Mouse (Mus musculus): ENCODE data around the gene Zfp871. TPM values are rescaled to one million over a fixed set of nuclear protein-coding genes. Genes with fewer than 3 reads are reported as not detected.

The Zfp871 gene
- total and polyA plus RNA-seq, 3 experiments: 1.5 to 115 (median 41.9) TPM

DNA sequence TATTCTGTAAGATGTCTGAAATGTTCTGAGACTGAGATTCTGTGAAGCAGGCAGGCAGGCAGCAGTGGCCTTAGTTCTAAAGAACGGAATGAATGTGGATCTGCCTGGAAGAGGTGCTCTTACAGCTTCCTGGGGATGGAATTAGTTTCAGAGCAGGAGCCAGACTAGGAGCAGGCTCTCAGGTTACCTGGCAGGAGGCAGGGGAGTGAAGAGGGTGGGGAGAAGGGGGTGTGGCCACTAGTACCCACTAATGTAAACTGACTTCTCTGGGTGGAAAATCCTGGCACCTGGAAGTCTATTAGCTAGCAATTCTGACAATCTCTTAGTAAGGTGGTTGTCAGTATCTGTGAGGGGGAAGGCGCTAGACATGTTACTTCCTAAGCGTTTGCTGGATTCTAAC is 2.4 kb downstream of the Zfp871 start:
- Histone ChIP-seq H3K4me3 (ENCODE audit: low read depth, low read length) (no peak overlapping the region), H3K4me1 (ENCODE audit: insufficient read depth, low read depth, low read length) (peaks cover 27% of the 10 kb centered on the region), H3K27me3 (ENCODE audit: insufficient read depth, low read length) (no peaks in the 10 kb centered on the region), H3K9me3 (replicated peaks) (no peaks in the 10 kb centered on the region), H3K36me3 (replicated peaks) (peaks cover 53% of the 10 kb centered on the region)
- no peak for ATAC-seq (ENCODE audit: extremely low read depth, insufficient number of reproducible peaks, low FRiP score, poor library complexity, severe bottlenecking)
- no peak for TF ChIP-seq POLR2AphosphoS5 (IDR thresholded peaks at IDR 0.05; ENCODE audit: insufficient replicate concordance, low read depth, low read length)
- TF ChIP-seq GATA2 (IDR thresholded peaks at IDR 0.05; ENCODE audit: borderline replicate concordance, low read depth, low read length): no peak
- no peak for TF ChIP-seq CTCF (IDR thresholded peaks at IDR 0.05; ENCODE audit: low read depth, low read length)
- no peak for TF ChIP-seq GATA1 (IDR thresholded peaks at IDR 0.05; ENCODE audit: borderline replicate concordance, low read length)
- DNase-seq (ENCODE audit: low spot score): no peak

DNA sequence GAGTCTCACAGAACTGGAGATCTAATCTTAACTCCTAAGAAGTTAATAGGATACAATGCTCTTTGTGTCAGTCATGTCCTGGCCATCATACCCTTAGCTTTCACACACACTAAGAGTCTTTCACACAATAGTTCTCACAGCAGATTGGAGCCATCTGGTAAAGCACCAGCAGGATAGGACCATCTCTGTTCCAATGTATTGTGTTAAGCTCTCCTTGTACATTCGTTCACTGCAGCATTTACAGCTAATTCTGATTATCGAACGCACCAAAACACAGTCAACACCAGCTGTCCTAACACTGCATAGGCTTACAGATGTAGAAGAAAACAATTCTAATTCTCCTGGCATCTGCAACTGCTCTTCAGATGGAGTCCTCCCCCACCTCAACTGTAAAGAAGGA is 10.5 kb downstream of the Zfp871 start:
- ATAC-seq (ENCODE audit: extremely low read depth, insufficient number of reproducible peaks, low FRiP score, poor library complexity, severe bottlenecking): no peak
- peaks cover 85% of the 10 kb centered on the region for H3K36me3 ChIP-seq (replicated peaks)
- no peak for DNase-seq (ENCODE audit: low spot score)
- no peaks in the 10 kb centered on the region for H3K27me3 ChIP-seq (ENCODE audit: insufficient read depth, low read length)
- H3K4me1 ChIP-seq (ENCODE audit: insufficient read depth, low read depth, low read length): peaks cover 24% of the 10 kb centered on the region
- H3K9me3 ChIP-seq (replicated peaks): no peaks in the 10 kb centered on the region
- no peak overlapping the region for H3K4me3 ChIP-seq (ENCODE audit: low read depth, low read length)
- TF ChIP-seq GATA1 (IDR thresholded peaks at IDR 0.05; ENCODE audit: borderline replicate concordance, low read length): no peak

DNA sequence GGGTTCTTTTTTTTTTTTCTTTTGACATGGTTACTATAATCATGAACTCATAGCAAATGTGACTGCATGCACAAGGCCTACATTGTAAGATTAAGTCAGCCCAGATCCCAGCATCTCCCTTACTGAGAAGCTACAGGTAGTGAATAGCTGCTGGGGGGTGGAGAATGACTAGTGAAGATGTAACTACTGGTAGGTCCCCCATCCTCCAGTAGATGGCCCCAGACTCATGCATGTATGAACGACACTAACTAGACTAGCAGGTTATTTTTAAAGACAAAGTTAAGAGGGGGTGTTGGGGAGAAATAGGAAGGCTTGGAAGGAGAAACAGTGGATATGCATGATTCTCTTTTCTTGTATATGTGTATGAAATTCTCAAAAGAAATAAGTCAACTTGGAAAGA is 16.9 kb downstream of the Zfp871 start:
- Histone ChIP-seq H3K36me3 (replicated peaks) (peaks cover 90% of the 10 kb centered on the region), H3K4me1 (ENCODE audit: insufficient read depth, low read depth, low read length) (no peaks in the 10 kb centered on the region; the same call in 1 of the 2 replicates), H3K4me3 (ENCODE audit: low read depth, low read length) (no peak overlapping the region), H3K27me3 (ENCODE audit: insufficient read depth, low read length) (no peaks in the 10 kb centered on the region), H3K9me3 (replicated peaks) (no peaks in the 10 kb centered on the region)
- ATAC-seq (ENCODE audit: extremely low read depth, insufficient number of reproducible peaks, low FRiP score, poor library complexity, severe bottlenecking) (no peak), DNase-seq (ENCODE audit: low spot score) (no peak)
- TF ChIP-seq TAL1 (conservative IDR thresholded peaks at IDR 0.05; ENCODE audit: low read depth, low read length) (no peak), POLR2AphosphoS5 (IDR thresholded peaks at IDR 0.05; ENCODE audit: insufficient replicate concordance, low read depth, low read length) (no peak), GATA1 (IDR thresholded peaks at IDR 0.05; ENCODE audit: borderline replicate concordance, low read length) (no peak), CTCF (IDR thresholded peaks at IDR 0.05; ENCODE audit: low read depth, low read length) (no peak), GATA2 (IDR thresholded peaks at IDR 0.05; ENCODE audit: borderline replicate concordance, low read depth, low read length) (no peak)

GRCm38 (mm10) chr17:32766422-32766821 is 21.7 kb downstream of the Zfp871 start:
- H3K36me3 ChIP-seq (replicated peaks): peaks cover 62% of the 10 kb centered on the region
- TF ChIP-seq GATA1 (IDR thresholded peaks at IDR 0.05; ENCODE audit: borderline replicate concordance, low read length): no peak
- no peak for TF ChIP-seq GATA2 (IDR thresholded peaks at IDR 0.05; ENCODE audit: borderline replicate concordance, low read depth, low read length)
- TF ChIP-seq CTCF (IDR thresholded peaks at IDR 0.05; ENCODE audit: low read depth, low read length): no peak
- TF ChIP-seq TAL1 (conservative IDR thresholded peaks at IDR 0.05; ENCODE audit: low read depth, low read length): no peak
- no peak overlapping the region for H3K4me3 ChIP-seq (ENCODE audit: low read depth, low read length)
- DNase-seq (ENCODE audit: low spot score): no peak
- H3K4me1 ChIP-seq (ENCODE audit: insufficient read depth, low read depth, low read length): no peaks in the 10 kb centered on the region; the same call in 1 of the 2 replicates
- peaks cover 3% of the 10 kb centered on the region; the same call in 1 of the 2 replicates for H3K9me3 ChIP-seq (replicated peaks)
- H3K27me3 ChIP-seq (ENCODE audit: insufficient read depth, low read length): no peaks in the 10 kb centered on the region
- no peak for ATAC-seq (ENCODE audit: extremely low read depth, insufficient number of reproducible peaks, low FRiP score, poor library complexity, severe bottlenecking)

- Histone ChIP-seq H3K27me3 (ENCODE audit: insufficient read depth, low read length) (peaks cover 9% of the 10 kb centered on the region), H3K4me3 (ENCODE audit: low read depth, low read length) (no peak overlapping the region), H3K4me1 (ENCODE audit: insufficient read depth, low read depth, low read length) (peaks cover 5% of the 10 kb centered on the region; the same call in 1 of the 2 replicates), H3K36me3 (replicated peaks) (no peaks in the 10 kb centered on the region), H3K9me3 (replicated peaks) (no peaks in the 10 kb centered on the region)
- TF ChIP-seq POLR2AphosphoS5 (IDR thresholded peaks at IDR 0.05; ENCODE audit: insufficient replicate concordance, low read depth, low read length) (no peak), CTCF (IDR thresholded peaks at IDR 0.05; ENCODE audit: low read depth, low read length) (no peak), GATA2 (IDR thresholded peaks at IDR 0.05; ENCODE audit: borderline replicate concordance, low read depth, low read length) (no peak), GATA1 (IDR thresholded peaks at IDR 0.05; ENCODE audit: borderline replicate concordance, low read length) (no peak), TAL1 (conservative IDR thresholded peaks at IDR 0.05; ENCODE audit: low read depth, low read length) (no peak)
- no peak for ATAC-seq (ENCODE audit: extremely low read depth, insufficient number of reproducible peaks, low FRiP score, poor library complexity, severe bottlenecking)
- DNase-seq (ENCODE audit: low spot score): no peak
Measured at GRCm38 (mm10) chr17:32757331-32757730, 30.8 kb downstream of the Zfp871 start.

DNA sequence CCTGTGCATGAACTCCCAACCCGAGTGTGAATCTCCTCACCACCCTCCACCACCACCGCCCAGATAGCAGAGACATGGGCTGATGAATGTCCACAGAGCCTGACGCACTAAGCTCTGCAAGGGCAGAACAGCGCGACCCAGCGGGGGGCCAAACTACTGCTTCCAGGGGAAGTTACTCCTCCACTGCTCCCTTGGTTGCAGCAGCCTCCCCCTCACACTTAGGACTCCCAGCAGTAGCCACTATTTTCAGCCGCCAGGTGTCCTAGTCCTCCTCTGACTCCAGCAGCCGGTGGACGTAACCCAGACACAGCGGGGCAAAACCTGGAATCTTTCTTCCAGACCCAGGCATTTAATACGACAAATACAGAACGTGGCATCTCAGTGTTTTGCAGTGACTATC is 34.5 kb downstream of the Zfp871 start:
- TF ChIP-seq CTCF (IDR thresholded peaks at IDR 0.05; ENCODE audit: low read depth, low read length) (no peak), TAL1 (conservative IDR thresholded peaks at IDR 0.05; ENCODE audit: low read depth, low read length) (no peak), POLR2AphosphoS5 (IDR thresholded peaks at IDR 0.05; ENCODE audit: insufficient replicate concordance, low read depth, low read length) (no peak), GATA1 (IDR thresholded peaks at IDR 0.05; ENCODE audit: borderline replicate concordance, low read length) (no peak), GATA2 (IDR thresholded peaks at IDR 0.05; ENCODE audit: borderline replicate concordance, low read depth, low read length) (no peak)
- ATAC-seq (ENCODE audit: extremely low read depth, insufficient number of reproducible peaks, low FRiP score, poor library complexity, severe bottlenecking): no peak
- no peak for DNase-seq (ENCODE audit: low spot score)

More for the DNA sequence above, 34.5 kb downstream of the Zfp871 start:
- H3K27me3 ChIP-seq (ENCODE audit: insufficient read depth, low read length): peaks cover 9% of the 10 kb centered on the region
- H3K4me1 ChIP-seq (ENCODE audit: insufficient read depth, low read depth, low read length): peaks cover 5% of the 10 kb centered on the region; the same call in 1 of the 2 replicates
- no peaks in the 10 kb centered on the region for H3K36me3 ChIP-seq (replicated peaks)
- no peaks in the 10 kb centered on the region for H3K9me3 ChIP-seq (replicated peaks)
- H3K4me3 ChIP-seq (ENCODE audit: low read depth, low read length): no peak overlapping the region

Measured in G1E (cell line).